In the genomic region with DNA sequence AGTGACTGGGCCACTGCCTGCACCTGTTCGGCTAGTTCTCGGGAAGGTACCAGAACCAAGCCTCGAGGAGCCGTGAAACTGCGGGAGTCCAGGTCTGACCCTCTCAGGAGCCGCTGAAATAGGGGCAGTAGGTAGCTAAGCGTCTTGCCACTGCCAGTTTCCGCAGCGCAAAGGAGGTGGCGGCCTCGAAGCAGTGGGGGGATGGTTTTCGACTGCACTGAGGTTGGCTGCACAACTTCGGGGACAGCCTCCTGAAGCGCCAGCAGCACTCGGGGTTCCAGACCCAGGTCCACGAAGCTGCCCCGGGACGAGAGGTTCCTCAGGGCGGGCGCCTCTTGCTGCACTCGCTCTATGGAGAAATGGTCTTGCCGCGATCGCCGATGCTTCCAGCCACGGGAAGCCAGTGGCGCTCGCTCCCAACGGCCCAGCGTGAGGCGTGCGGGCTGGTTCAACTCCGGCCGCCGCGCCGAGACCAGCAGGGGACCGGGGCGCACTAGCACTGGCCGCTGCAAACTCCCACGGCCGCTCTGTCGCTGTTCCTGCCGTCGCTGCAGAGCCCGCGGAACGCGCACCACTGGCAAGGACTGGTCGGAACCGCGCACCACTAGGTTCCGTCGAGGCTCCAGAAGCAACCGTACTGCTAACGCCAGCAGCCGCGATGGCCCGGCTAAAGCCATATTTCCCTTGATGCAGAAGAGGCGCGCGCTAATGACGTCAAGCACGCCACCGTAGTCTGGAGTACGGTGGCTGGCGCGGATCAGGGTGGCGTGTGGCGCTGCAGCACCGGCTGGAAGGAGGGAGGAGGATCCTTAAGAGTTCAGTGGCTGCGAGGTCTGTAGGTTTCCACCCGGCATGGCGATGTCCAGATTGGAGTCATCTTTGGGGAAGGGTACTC, we compare ENCODE assay signal across 8 mouse cellular contexts. TPM values are rescaled to one million over a fixed set of nuclear protein-coding genes. Genes with fewer than 3 reads are reported as not detected.
DNase-seq lines count a peak whose midpoint lies in the region; ATAC-seq lines count a peak whose summit lies in the region.

No protein-coding gene starts in this region.

- DNase-seq in adipocyte (ENCODE audit: low spot score) = peak; percentile 89
- peak; percentile 100 for DNase-seq in embryo, embryonic 10 days (ENCODE audit: low spot score)
- DNase-seq in gastrocnemius, postnatal 10 days = peak; percentile 91
- peak; percentile 90 to 96 for DNase-seq in left cerebral cortex, postnatal 10 days (ENCODE audit: extremely low spot score in 1 of 2, low spot score in 2 of 2)
- DNase-seq in right cerebral cortex, postnatal 25 days = peak; percentile 93
- peak; percentile 86 to 92 for DNase-seq in urinary bladder, postnatal 4 days (ENCODE audit: low spot score in 2 of 2)

- ATAC-seq in inflammation-experienced regulatory T-cells, adult 6 months = peak; percentile 82
- peak; percentile 91 for ATAC-seq in megakaryocyte-erythroid progenitor cell, adult 5-6 weeks (replicated peaks; ENCODE audit: low FRiP score, low TSS enrichment, poor library complexity, severe bottlenecking)

- intact Hi-C loops in left cerebral cortex, postnatal 10 days (cut with DNase I) = no loop called here

RNA-seq across cellular contexts. Expression of a gene that starts 0.7 kb away (rescaled TPM):
- total RNA-seq in gastrocnemius, postnatal 10 days (2021) = 1 to 10 TPM; 8.0 to 8.4 TPM
- polyA plus RNA-seq in inflammation-experienced regulatory T-cells, adult 6 months (2017; shearing (Covaris generic)) = 10 to 100 TPM in 2 of 3 experiments, 1 to 10 TPM in 1; 9.3 to 15.6 (median 12.3) TPM
- 10 to 100 TPM; 14.3 to 15.2 TPM for total RNA-seq in left cerebral cortex, postnatal 10 days (2021)
- 11.6 and 18.3 TPM in 2 replicates for total RNA-seq in megakaryocyte-erythroid progenitor cell, adult 5-6 weeks (2014; fragmentation: Nextera tagmentation)
- 11.8 and 14.4 TPM in 2 replicates for total RNA-seq in megakaryocyte-erythroid progenitor cell, adult 5-6 weeks (2017)

RNA-seq across cellular contexts. Expression of a gene that starts 5.2 kb away (rescaled TPM):
- total RNA-seq in gastrocnemius, postnatal 10 days (2021) = not detected
- polyA plus RNA-seq in inflammation-experienced regulatory T-cells, adult 6 months (2017; shearing (Covaris generic)) = not detected
- not detected for total RNA-seq in left cerebral cortex, postnatal 10 days (2021)
- not detected in 2 replicates for total RNA-seq in megakaryocyte-erythroid progenitor cell, adult 5-6 weeks (2014; fragmentation: Nextera tagmentation)
- total RNA-seq in megakaryocyte-erythroid progenitor cell, adult 5-6 weeks (2017) = not detected in 2 replicates

RNA-seq across cellular contexts. Expression of a gene that starts 19.9 kb away (rescaled TPM):
- 10 to 100 TPM in 1 of 2 experiments, 1 to 10 TPM in 1; 9.6 to 11.1 TPM for total RNA-seq in gastrocnemius, postnatal 10 days (2021)
- polyA plus RNA-seq in inflammation-experienced regulatory T-cells, adult 6 months (2017; shearing (Covaris generic)) = 10 to 100 TPM; 29.0 to 36.7 (median 32.2) TPM
- total RNA-seq in left cerebral cortex, postnatal 10 days (2021) = 10 to 100 TPM; 18.9 to 20.9 TPM
- 23.0 and 28.9 TPM in 2 replicates for total RNA-seq in megakaryocyte-erythroid progenitor cell, adult 5-6 weeks (2014; fragmentation: Nextera tagmentation)
- total RNA-seq in megakaryocyte-erythroid progenitor cell, adult 5-6 weeks (2017) = 13.8 and 22.5 TPM in 2 replicates

RNA-seq across cellular contexts. Expression of a gene that starts 31.8 kb away (rescaled TPM):
- total RNA-seq in gastrocnemius, postnatal 10 days (2021) = not detected
- not detected for polyA plus RNA-seq in inflammation-experienced regulatory T-cells, adult 6 months (2017; shearing (Covaris generic))
- total RNA-seq in left cerebral cortex, postnatal 10 days (2021) = not detected
- not detected in 2 replicates for total RNA-seq in megakaryocyte-erythroid progenitor cell, adult 5-6 weeks (2014; fragmentation: Nextera tagmentation)
- total RNA-seq in megakaryocyte-erythroid progenitor cell, adult 5-6 weeks (2017) = not detected in 2 replicates

RNA-seq across cellular contexts. Expression of a gene that starts 45.1 kb away (rescaled TPM):
- 10 to 100 TPM; 18.7 to 26.6 TPM for total RNA-seq in gastrocnemius, postnatal 10 days (2021)
- polyA plus RNA-seq in inflammation-experienced regulatory T-cells, adult 6 months (2017; shearing (Covaris generic)) = 1 to 10 TPM; 5.4 to 8.8 (median 6.4) TPM
- 10 to 100 TPM; 20.4 to 20.9 TPM for total RNA-seq in left cerebral cortex, postnatal 10 days (2021)
- 11.4 and 14.2 TPM in 2 replicates for total RNA-seq in megakaryocyte-erythroid progenitor cell, adult 5-6 weeks (2014; fragmentation: Nextera tagmentation)
- total RNA-seq in megakaryocyte-erythroid progenitor cell, adult 5-6 weeks (2017) = 4.7 and 10.5 TPM in 2 replicates

Comparison
In these comparisons a context has a peak if more than half of its experiments do, and no peak if none do; other contexts are left out.
1. Peak in every context shown above with its lines: DNase-seq and ATAC-seq.